Mouse (Mus musculus) ES-E14 (cell line): ENCODE measurements at regions not wholly inside any gene's neighbourhood (a gene's known extent, or its start where the extent isn't known, plus 50 kb on each side); places are given as distances from the start of the nearest gene placed in this dataset.

Experiments used
- CHD2 ChIP-seq: IDR thresholded peaks from 2 replicates; pipeline ENCODE4 v1.6.1; 2014; ENCODE audit warnings: mild to moderate bottlenecking, low read depth, low read length, inconsistent platforms
- MAFK ChIP-seq: IDR thresholded peaks from 2 replicates; pipeline ENCODE4 v1.6.1; 2014; ENCODE audit warnings: mild to moderate bottlenecking, low read depth, low read length, inconsistent platforms; ENCODE audit not compliant: insufficient read depth

GRCm38 (mm10) chr10:99595659-99596058 is 163.8 kb downstream of the Csl start:
- no peak for TF ChIP-seq CHD2
- no peak for TF ChIP-seq MAFK
